Mouse (Mus musculus): ENCODE data around the gene Zfp85. TPM values are rescaled to one million over a fixed set of nuclear protein-coding genes. Genes with fewer than 3 reads are reported as not detected.
"Not testable (repeated sequence)": the region's sequence is repeated elsewhere in the genome, so short reads cannot be mapped to it uniquely, and the experiment has no call there.

Gene Zfp85
- 3.8 and 4.3 TPM in 2 replicates for polyA plus RNA-seq (2014; fragmentation: Nextera tagmentation; extraction: Ambion mirVana)

DNA sequence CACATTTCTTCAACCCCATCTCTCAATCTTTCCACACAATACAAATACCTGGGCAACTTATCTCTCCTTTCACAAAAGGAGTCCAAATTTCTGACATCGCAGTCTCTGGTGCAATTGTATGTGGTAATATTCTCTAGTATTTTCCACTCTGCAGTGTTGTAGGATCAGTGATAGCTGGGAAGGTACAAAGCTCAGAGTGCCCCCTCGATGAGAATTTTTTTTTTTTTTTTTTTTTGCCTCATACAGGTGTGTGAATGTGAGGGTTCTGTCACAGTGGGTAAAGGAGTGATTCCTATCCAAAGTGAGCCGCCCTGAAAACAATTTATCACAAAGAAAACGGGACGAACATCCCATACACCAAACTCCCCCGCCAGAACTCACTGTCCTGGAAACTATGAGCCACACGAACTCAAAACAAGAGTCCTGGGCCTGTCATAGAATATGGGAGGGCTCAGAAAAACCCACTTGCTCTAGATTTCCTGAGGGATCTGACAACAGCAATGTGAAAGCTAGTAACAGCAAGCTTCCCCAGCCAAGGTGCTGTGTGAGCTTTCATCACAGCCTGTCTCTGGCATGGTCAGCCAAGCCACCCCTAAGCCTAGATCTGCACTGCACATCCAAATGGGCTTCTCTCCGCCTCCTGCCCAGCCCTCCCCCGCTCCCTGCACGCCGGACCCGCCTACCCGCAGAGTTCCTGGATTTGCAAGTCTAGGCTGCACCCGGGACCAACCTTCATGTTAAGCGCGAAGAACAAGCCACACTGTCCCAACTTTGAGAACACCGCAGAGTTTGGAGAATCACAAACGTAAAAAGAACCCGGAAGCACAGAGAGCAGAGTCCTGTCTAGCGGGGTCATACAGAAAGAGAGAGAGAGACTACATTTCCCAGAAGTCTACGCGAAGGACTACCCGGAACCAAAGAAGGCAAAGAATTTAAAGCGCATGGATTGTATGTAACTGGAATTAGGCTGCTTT, at the start of gene Zfp85:
Gene Zfp85, minus strand, starts transcription at position 896 of the 974 bp plus-strand sequence.
- H3K9ac ChIP-seq (ENCODE audit: low read length) = peak within 1 kb of the TSS; percentile 76
- H3K4me3 ChIP-seq (ENCODE audit: control insufficient read depth in 1 of 2, insufficient read depth in 1 of 2, low read depth in 1 of 2, low read length in 2 of 2) = peak within 1 kb of the TSS; percentile 60 to 100
- ATAC-seq (ENCODE audit: insufficient number of reproducible peaks, insufficient read depth, low FRiP score, low read depth) = peak; percentile 81
- H3K27ac ChIP-seq (replicated peaks in 1 of 2; ENCODE audit: control insufficient read depth in 1 of 2, insufficient read depth in 1 of 2, low read depth in 2 of 2, low read length in 2 of 2) = peak within 1 kb of the TSS; percentile 58 to 95
- 6% methylated on average over 24 of the region's 24 CpGs for WGBS
- peaks cover 10% of the 10 kb centered on the region for H3K36me3 ChIP-seq (ENCODE audit: control insufficient read depth, insufficient read depth, low read length)
- peaks cover 0 to 4% of the 10 kb centered on the region in 2 experiments; a peak in 1 of 4 replicates for H3K4me1 ChIP-seq (ENCODE audit: control insufficient read depth in 2 of 2, insufficient read depth in 2 of 2, low read length in 2 of 2)
- no peaks in the 10 kb centered on the region for H3K27me3 ChIP-seq (ENCODE audit: control insufficient read depth, insufficient read depth, low read length)
- no peaks in the 10 kb centered on the region for H3K9me3 ChIP-seq (ENCODE audit: control insufficient read depth, low read length)
- H3K4me2 ChIP-seq (ENCODE audit: low read length) = peak within 1 kb of the TSS; percentile 68

DNA sequence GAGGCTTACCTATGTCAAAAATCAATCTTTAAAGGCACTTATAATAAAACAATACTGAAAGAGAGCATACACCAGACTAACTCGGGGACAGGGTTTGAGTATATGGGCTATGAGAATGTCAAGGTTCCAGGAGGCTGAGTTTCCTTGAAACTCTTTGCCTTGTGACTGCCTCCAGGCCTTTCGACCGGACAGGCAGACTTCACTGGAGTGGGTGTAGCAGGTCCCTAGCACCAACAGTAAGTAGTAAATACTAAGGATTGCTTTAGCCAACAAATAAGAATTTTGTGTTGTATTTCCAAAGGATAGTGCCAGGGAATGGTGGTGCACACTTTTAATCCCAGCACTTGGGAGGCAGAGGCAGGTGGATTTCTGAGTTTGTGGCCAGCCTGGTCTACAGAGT, 44.1 kb upstream of the Zfp85 start:
- 86% methylated on average over 3 of the region's 3 CpGs for WGBS
- not testable (repeated sequence) for H3K4me1 ChIP-seq (ENCODE audit: control insufficient read depth in 2 of 2, insufficient read depth in 2 of 2, low read length in 2 of 2); H3K27ac ChIP-seq (replicated peaks in 1 of 2; ENCODE audit: control insufficient read depth in 1 of 2, insufficient read depth in 1 of 2, low read depth in 2 of 2, low read length in 2 of 2); H3K4me2 ChIP-seq (ENCODE audit: low read length); H3K27me3 ChIP-seq (ENCODE audit: control insufficient read depth, insufficient read depth, low read length); H3K36me3 ChIP-seq (ENCODE audit: control insufficient read depth, insufficient read depth, low read length); H3K9me3 ChIP-seq (ENCODE audit: control insufficient read depth, low read length); ATAC-seq (ENCODE audit: insufficient number of reproducible peaks, insufficient read depth, low FRiP score, low read depth); H3K9ac ChIP-seq (ENCODE audit: low read length); H3K4me3 ChIP-seq (ENCODE audit: control insufficient read depth in 1 of 2, insufficient read depth in 1 of 2, low read depth in 1 of 2, low read length in 2 of 2)

DNA sequence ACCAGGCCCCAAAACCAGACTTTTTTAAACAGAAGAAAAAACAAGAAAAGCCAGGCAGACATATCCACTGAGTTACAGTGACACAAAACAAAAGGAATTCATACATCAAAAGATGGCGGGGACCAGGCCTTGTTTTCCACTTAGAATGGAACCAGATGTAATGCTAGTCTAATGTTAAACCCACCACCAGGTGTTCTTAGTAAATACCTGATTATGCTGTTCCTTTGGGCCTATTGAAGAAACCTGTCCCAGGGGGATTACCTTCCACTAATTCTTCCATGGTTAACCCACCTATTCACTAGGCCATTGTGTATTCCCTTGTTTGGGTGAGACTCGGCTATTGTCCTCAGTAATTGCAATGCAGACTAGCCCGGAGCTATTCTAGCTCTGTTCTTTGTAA, 43.6 kb upstream of the Zfp85 start:
- no peak overlapping the region for H3K4me3 ChIP-seq (ENCODE audit: control insufficient read depth in 1 of 2, insufficient read depth in 1 of 2, low read depth in 1 of 2, low read length in 2 of 2)
- ATAC-seq (ENCODE audit: insufficient number of reproducible peaks, insufficient read depth, low FRiP score, low read depth) = no peak
- 89% methylated on average over 3 of the region's 3 CpGs for WGBS
- no peaks in the 10 kb centered on the region for H3K36me3 ChIP-seq (ENCODE audit: control insufficient read depth, insufficient read depth, low read length)
- no peak overlapping the region for H3K9ac ChIP-seq (ENCODE audit: low read length)
- H3K4me1 ChIP-seq (ENCODE audit: control insufficient read depth in 2 of 2, insufficient read depth in 2 of 2, low read length in 2 of 2) = no peaks in the 10 kb centered on the region
- no peaks in the 10 kb centered on the region for H3K9me3 ChIP-seq (ENCODE audit: control insufficient read depth, low read length)
- no peak overlapping the region for H3K4me2 ChIP-seq (ENCODE audit: low read length)
- no peak overlapping the region for H3K27ac ChIP-seq (replicated peaks in 1 of 2; ENCODE audit: control insufficient read depth in 1 of 2, insufficient read depth in 1 of 2, low read depth in 2 of 2, low read length in 2 of 2)
- H3K27me3 ChIP-seq (ENCODE audit: control insufficient read depth, insufficient read depth, low read length) = no peaks in the 10 kb centered on the region

DNA sequence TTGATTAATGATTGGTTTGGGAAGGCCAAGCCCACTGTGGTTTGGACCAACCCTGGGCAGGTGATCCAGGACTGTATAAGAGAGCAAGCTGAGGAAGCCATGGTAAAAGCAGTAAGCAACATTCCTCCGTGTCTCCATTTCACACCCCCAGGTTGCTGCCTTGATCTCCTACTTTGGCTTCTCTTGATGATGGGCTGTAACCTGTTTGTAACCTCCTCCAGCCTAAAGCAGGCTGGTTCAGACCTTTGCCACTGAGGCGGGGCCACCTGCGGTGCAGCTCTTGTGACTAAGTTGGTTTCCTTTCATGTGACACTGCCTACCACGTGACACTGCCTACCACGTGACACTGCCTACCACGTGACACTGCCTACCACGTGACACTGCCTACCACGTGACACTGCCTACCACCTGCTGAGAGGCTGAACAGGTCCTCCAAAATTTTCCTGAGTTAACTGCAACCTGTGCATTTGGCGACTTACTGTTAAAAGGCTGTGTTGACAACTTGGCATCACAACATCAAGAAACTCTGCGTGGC, 37.0 kb upstream of the Zfp85 start:
- Histone ChIP-seq H3K27me3 (ENCODE audit: control insufficient read depth, insufficient read depth, low read length) (no peaks in the 10 kb centered on the region), H3K4me2 (ENCODE audit: low read length) (no peak overlapping the region), H3K4me3 (ENCODE audit: control insufficient read depth in 1 of 2, insufficient read depth in 1 of 2, low read depth in 1 of 2, low read length in 2 of 2) (no peak overlapping the region), H3K4me1 (ENCODE audit: control insufficient read depth in 2 of 2, insufficient read depth in 2 of 2, low read length in 2 of 2) (no peaks in the 10 kb centered on the region), H3K36me3 (ENCODE audit: control insufficient read depth, insufficient read depth, low read length) (peaks cover 4% of the 10 kb centered on the region; the same call in 1 of the 2 replicates), H3K9me3 (ENCODE audit: control insufficient read depth, low read length) (0 out of 2 replicates have a peak, but pooled peaks cover 3% of the 10 kb centered on the region), H3K9ac (ENCODE audit: low read length) (no peak overlapping the region), H3K27ac (replicated peaks in 1 of 2; ENCODE audit: control insufficient read depth in 1 of 2, insufficient read depth in 1 of 2, low read depth in 2 of 2, low read length in 2 of 2) (no peak overlapping the region)
- WGBS = 90% methylated on average over 10 of the region's 10 CpGs
- no peak for ATAC-seq (ENCODE audit: insufficient number of reproducible peaks, insufficient read depth, low FRiP score, low read depth)

DNA sequence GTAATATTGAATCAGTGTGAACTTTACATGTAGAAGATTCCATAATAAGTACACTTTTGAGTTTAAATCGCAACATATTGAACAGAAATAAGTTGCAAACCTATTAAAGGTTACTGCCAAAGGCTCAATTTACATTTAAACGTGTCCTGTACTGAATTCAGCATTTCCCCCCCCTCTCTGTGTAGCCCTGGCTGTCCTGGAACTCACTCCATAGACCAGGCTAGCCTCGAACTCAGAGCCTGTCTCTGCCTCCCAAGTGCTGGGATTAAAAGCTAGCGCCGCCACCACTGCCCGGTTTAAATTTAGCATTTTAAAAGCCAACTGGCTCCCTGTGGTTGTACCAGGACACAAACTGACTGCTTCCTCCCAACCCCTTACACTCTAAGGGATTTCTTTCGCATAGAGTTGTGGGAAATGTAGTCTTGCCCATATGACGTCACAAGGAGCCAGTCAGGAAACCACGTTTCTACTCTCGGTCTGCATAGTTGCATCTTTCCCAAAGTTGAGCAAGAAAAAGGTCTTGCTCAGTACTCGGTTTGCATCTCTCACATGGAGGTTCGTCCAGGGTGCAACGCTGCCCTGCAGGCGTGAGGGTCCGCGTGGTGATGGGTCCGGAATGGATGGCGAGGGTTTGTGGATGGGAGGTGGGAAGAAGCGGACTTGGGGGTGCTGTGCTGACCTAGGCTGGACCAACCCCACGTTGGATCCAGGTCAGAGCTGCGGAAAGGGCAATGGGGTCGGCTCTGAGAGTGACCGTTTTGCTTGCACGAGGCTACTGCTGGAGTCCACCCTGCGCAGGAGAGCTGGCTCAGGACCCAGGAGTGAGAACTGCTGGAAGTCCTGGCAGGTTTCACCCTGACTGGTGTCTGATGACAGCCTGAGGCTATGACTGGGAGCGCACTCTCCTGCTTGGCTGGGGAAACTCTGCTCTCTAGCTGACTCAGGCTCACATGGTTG, 24.5 kb upstream of the Zfp85 start, which contains the start of gene Zfp493:
Gene Zfp493, plus strand, starts transcription at position 429 of the 957 bp plus-strand sequence.
- Histone ChIP-seq H3K36me3 (ENCODE audit: control insufficient read depth, insufficient read depth, low read length) (0 out of 2 replicates have a peak, but pooled peaks cover 4% of the 10 kb centered on the region), H3K9me3 (ENCODE audit: control insufficient read depth, low read length) (no peaks in the 10 kb centered on the region), H3K9ac (ENCODE audit: low read length) (peak within 1 kb of the TSS; percentile 78), H3K27ac (replicated peaks in 1 of 2; ENCODE audit: control insufficient read depth in 1 of 2, insufficient read depth in 1 of 2, low read depth in 2 of 2, low read length in 2 of 2) (peak within 1 kb of the TSS; percentile 43 to 57; a peak in 2 of 4 replicates), H3K4me3 (ENCODE audit: control insufficient read depth in 1 of 2, insufficient read depth in 1 of 2, low read depth in 1 of 2, low read length in 2 of 2) (peak within 1 kb of the TSS; percentile 73 to 93), H3K27me3 (ENCODE audit: control insufficient read depth, insufficient read depth, low read length) (no peaks in the 10 kb centered on the region), H3K4me1 (ENCODE audit: control insufficient read depth in 2 of 2, insufficient read depth in 2 of 2, low read length in 2 of 2) (peaks cover 0 to 3% of the 10 kb centered on the region in 2 experiments; a peak in 2 of 4 replicates), H3K4me2 (ENCODE audit: low read length) (peak within 1 kb of the TSS; percentile 89)
- ATAC-seq (ENCODE audit: insufficient number of reproducible peaks, insufficient read depth, low FRiP score, low read depth) = peak; percentile 85
- WGBS = 6% methylated on average over 26 of the region's 26 CpGs

DNA sequence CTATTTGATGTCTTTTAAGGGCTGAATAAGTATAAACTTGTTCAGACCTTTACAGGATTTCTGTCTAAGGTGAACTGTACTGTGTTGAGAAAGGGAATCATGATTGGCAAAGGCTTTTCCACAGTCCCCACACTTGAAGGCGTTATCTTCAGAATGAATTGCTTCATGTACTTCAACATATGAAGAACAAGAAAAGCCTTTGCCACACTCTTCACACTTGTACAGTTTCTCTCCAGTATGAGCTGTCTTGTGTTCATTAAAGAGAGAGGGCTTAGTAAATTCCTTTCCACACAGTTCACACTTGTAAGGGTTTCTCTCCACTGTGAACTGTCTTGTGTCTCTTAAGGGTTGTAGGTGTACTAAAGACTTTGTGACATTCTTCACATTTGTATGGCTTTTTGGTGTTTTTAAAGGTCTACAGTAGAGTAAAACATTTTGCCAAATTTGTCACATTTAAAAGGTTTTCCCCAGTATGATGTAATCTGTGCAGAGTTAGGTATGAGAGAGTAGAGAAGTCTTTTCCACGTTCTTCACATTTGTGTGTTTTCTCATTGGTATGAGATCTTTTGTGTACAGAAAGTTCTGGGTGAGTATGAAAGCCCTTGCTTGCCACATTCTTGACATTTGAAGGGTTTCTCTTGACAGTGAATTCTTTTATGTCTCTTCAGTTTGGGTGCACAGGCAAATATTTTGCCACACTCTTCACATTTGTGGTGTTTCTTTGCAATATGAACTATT, 8.2 kb upstream of the Zfp85 start:
- Histone ChIP-seq H3K27me3 (ENCODE audit: control insufficient read depth, insufficient read depth, low read length) (no peaks in the 10 kb centered on the region), H3K9ac (ENCODE audit: low read length) (no peak overlapping the region), H3K36me3 (ENCODE audit: control insufficient read depth, insufficient read depth, low read length) (no peaks in the 10 kb centered on the region), H3K9me3 (ENCODE audit: control insufficient read depth, low read length) (no peaks in the 10 kb centered on the region), H3K27ac (replicated peaks in 1 of 2; ENCODE audit: control insufficient read depth in 1 of 2, insufficient read depth in 1 of 2, low read depth in 2 of 2, low read length in 2 of 2) (no peak overlapping the region), H3K4me2 (ENCODE audit: low read length) (no peak overlapping the region), H3K4me1 (ENCODE audit: control insufficient read depth in 2 of 2, insufficient read depth in 2 of 2, low read length in 2 of 2) (no peaks in the 10 kb centered on the region), H3K4me3 (ENCODE audit: control insufficient read depth in 1 of 2, insufficient read depth in 1 of 2, low read depth in 1 of 2, low read length in 2 of 2) (no peak overlapping the region)
- ATAC-seq (ENCODE audit: insufficient number of reproducible peaks, insufficient read depth, low FRiP score, low read depth) = no peak
- 76% methylated on average over 2 of the region's 2 CpGs for WGBS

All from heart, embryonic 14.5 days (tissue).